Mouse (Mus musculus) CH12.LX (cell line): ENCODE data around the gene Vps37b. TPM values are rescaled to one million over a fixed set of nuclear protein-coding genes. Genes with fewer than 3 reads are reported as not detected.

Experiments
- DNase-seq: peaks from one replicate; pipeline ENCODE4 v3.0.0-alpha.2; 2013; ENCODE audit errors: extremely low read depth
- H3K27ac ChIP-seq: 2 replicates; pipeline ENCODE4 v1.5.1; 2012; ENCODE audit warnings: low read depth, mild to moderate bottlenecking, control low read depth, moderate library complexity; ENCODE audit not compliant: insufficient read depth
- H3K27me3 ChIP-seq: replicated peaks from 2 replicates; pipeline ENCODE3; 2012; ENCODE audit warnings: inconsistent platforms
- H3K36me3 ChIP-seq, 2 experiments: replicated peaks in 1 of 2; 2 replicates each; pipeline versions ENCODE3 to v1.6.1; 2012; ENCODE audit warnings: inconsistent platforms in 1 of 2, low read length in 1 of 2, mild to moderate bottlenecking in 1 of 2, mixed read lengths in 1 of 2, moderate library complexity in 1 of 2; ENCODE audit not compliant: control insufficient read depth in 1 of 2, insufficient read depth in 1 of 2
- H3K4me1 ChIP-seq, 2 experiments: 2 replicates each; pipeline ENCODE4 v1.6.1; 2012; ENCODE audit warnings: inconsistent platforms in 1 of 2, moderate library complexity in 1 of 2; ENCODE audit not compliant: insufficient read depth in 2 of 2, control insufficient read depth in 1 of 2
- H3K4me2 ChIP-seq: 2 replicates; pipeline ENCODE4 v1.6.1; 2012; ENCODE audit warnings: low read depth, mild to moderate bottlenecking, control low read depth; ENCODE audit not compliant: poor library complexity, insufficient read depth, severe bottlenecking
- H3K4me3 ChIP-seq, 3 experiments: fragments of 150-350 bp in 1 of 3; sonication (generic) in 1 of 3; replicated peaks in 1 of 3; 2 replicates each; pipeline versions ENCODE3 to v1.5.1; 2011 to 2012; ENCODE audit warnings: low read depth in 2 of 3, low read length in 2 of 3, mild to moderate bottlenecking in 2 of 3, moderate library complexity in 2 of 3, control low read depth in 1 of 3, improper control_type of control experiment in 1 of 3, inconsistent platforms in 1 of 3, mixed read lengths in 1 of 3; ENCODE audit not compliant: poor library complexity in 1 of 3
- H3K79me2 ChIP-seq: replicated peaks from 2 replicates; pipeline ENCODE4 v1.6.1; 2012; ENCODE audit warnings: mild to moderate bottlenecking, moderate library complexity; ENCODE audit not compliant: control insufficient read depth, poor library complexity, insufficient read depth, severe bottlenecking; ENCODE audit errors: extremely low read depth
- H3K9ac ChIP-seq: 2 replicates; pipeline ENCODE4 v1.6.1; 2012; ENCODE audit warnings: low read depth, mild to moderate bottlenecking, control low read depth, moderate library complexity; ENCODE audit not compliant: insufficient read depth
- H3K9me3 ChIP-seq: replicated peaks from 2 replicates; pipeline ENCODE3; 2012; ENCODE audit warnings: low read length, inconsistent platforms, mixed read lengths
- BHLHE40 ChIP-seq: IDR thresholded peaks from 2 replicates; pipeline ENCODE4 v1.6.1; 2011; ENCODE audit warnings: mild to moderate bottlenecking, low read depth, low read length, improper control_type of control experiment
- ELF1 ChIP-seq: IDR thresholded peaks from 2 replicates; pipeline ENCODE4 v1.6.1; 2014; ENCODE audit warnings: low read depth, mild to moderate bottlenecking, inconsistent platforms, low read length, improper control_type of control experiment
- EP300 ChIP-seq: IDR thresholded peaks from 2 replicates; pipeline ENCODE4 v1.6.1; 2011; ENCODE audit warnings: low read length, improper control_type of control experiment
- ETS1 ChIP-seq: conservative IDR thresholded peaks from 2 replicates; pipeline ENCODE4 v1.6.1; 2012; ENCODE audit warnings: low read depth, mild to moderate bottlenecking, inconsistent platforms, low read length, improper control_type of control experiment, moderate library complexity
- GABPA ChIP-seq: IDR thresholded peaks from 2 replicates; pipeline ENCODE4 v1.6.1; 2012; ENCODE audit warnings: low read depth, low read length, improper control_type of control experiment, inconsistent platforms; ENCODE audit not compliant: insufficient replicate concordance
- IRF4 ChIP-seq: IDR thresholded peaks from 2 replicates; pipeline ENCODE4 v1.6.1; 2014; ENCODE audit warnings: low read depth, mild to moderate bottlenecking, inconsistent platforms, low read length, improper control_type of control experiment
- JUND ChIP-seq: conservative IDR thresholded peaks from 2 replicates; pipeline ENCODE4 v1.6.1; 2011; ENCODE audit warnings: low read depth, low read length, improper control_type of control experiment
- MAFK ChIP-seq: IDR thresholded peaks from 2 replicates; pipeline ENCODE4 v1.6.1; 2011; ENCODE audit warnings: low read length, improper control_type of control experiment; ENCODE audit not compliant: insufficient replicate concordance
- MAZ ChIP-seq: IDR thresholded peaks from 2 replicates; pipeline ENCODE4 v1.6.1; 2012; ENCODE audit warnings: low read depth, mild to moderate bottlenecking, inconsistent platforms, low read length, improper control_type of control experiment, moderate library complexity
- MEF2A ChIP-seq: IDR thresholded peaks from 2 replicates; pipeline ENCODE4 v1.6.1; 2014; ENCODE audit warnings: low read depth, mild to moderate bottlenecking, inconsistent platforms, low read length, improper control_type of control experiment, borderline replicate concordance
- NELFE ChIP-seq: IDR thresholded peaks from 2 replicates; pipeline ENCODE4 v1.6.1; 2011; ENCODE audit warnings: low read depth, low read length, improper control_type of control experiment
- NRF1 ChIP-seq: IDR thresholded peaks from 2 replicates; pipeline ENCODE4 v1.6.1; 2014; ENCODE audit warnings: low read depth, mild to moderate bottlenecking, inconsistent platforms, low read length, improper control_type of control experiment, moderate library complexity
- PAX5 ChIP-seq: IDR thresholded peaks from 2 replicates; pipeline ENCODE4 v1.6.1; 2012; ENCODE audit warnings: low read length, inconsistent platforms, mixed read lengths
- RCOR1 ChIP-seq: conservative IDR thresholded peaks from 2 replicates; pipeline ENCODE4 v1.6.1; 2012; ENCODE audit warnings: low read depth, mild to moderate bottlenecking, inconsistent platforms, low read length, improper control_type of control experiment
- SIN3A ChIP-seq: IDR thresholded peaks from 2 replicates; pipeline ENCODE4 v1.6.1; 2012; ENCODE audit warnings: low read length, improper control_type of control experiment, inconsistent platforms
- TBP ChIP-seq: conservative IDR thresholded peaks from 2 replicates; pipeline ENCODE4 v1.6.1; 2011; ENCODE audit warnings: low read depth, low read length, improper control_type of control experiment
- TCF12 ChIP-seq: IDR thresholded peaks from 2 replicates; pipeline ENCODE4 v1.6.1; 2014; ENCODE audit warnings: low read depth, mild to moderate bottlenecking, inconsistent platforms, low read length, improper control_type of control experiment
- UBTF ChIP-seq: IDR thresholded peaks from 2 replicates; pipeline ENCODE4 v1.6.1; 2012; ENCODE audit warnings: low read depth, mild to moderate bottlenecking, inconsistent platforms, low read length, improper control_type of control experiment, moderate library complexity
- USF2 ChIP-seq: conservative IDR thresholded peaks from 2 replicates; pipeline ENCODE4 v1.6.1; 2011; ENCODE audit warnings: low read depth, low read length, improper control_type of control experiment
- ZC3H11A ChIP-seq: IDR thresholded peaks from 2 replicates; pipeline ENCODE4 v1.6.1; 2012; ENCODE audit warnings: low read depth, mild to moderate bottlenecking, inconsistent platforms, low read length, improper control_type of control experiment
- ZKSCAN1 ChIP-seq: IDR thresholded peaks from 2 replicates; pipeline ENCODE4 v1.6.1; 2012; ENCODE audit warnings: low read depth, inconsistent platforms, low read length, improper control_type of control experiment, borderline replicate concordance
- ZMIZ1 ChIP-seq: IDR thresholded peaks from 2 replicates; pipeline ENCODE4 v1.6.1; 2012; ENCODE audit warnings: low read depth, mild to moderate bottlenecking, inconsistent platforms, low read length, improper control_type of control experiment
- ZNF384 ChIP-seq: IDR thresholded peaks from 2 replicates; pipeline ENCODE4 v1.6.1; 2012; ENCODE audit warnings: low read depth, low read length, improper control_type of control experiment, inconsistent platforms
- dilution Hi-C: fragments of 300-500 bp; cut with MboI; formaldehyde crosslinking; loops from 2 replicates; pipeline ENCODE4 v1.14.3; 2020; ENCODE audit warnings: low sequenced_read_pairs; ENCODE audit not compliant: extremely low pct_unique_long_range_greater_than_20kb, extremely low pct_ligation_motif_present
- in situ Hi-C: fragments of 300-500 bp; cut with MboI; formaldehyde crosslinking; loops from 3 replicates; pipeline ENCODE4 v1.14.3; 2019; ENCODE audit warnings: low sequenced_read_pairs, low pct_ligation_motif_present, low pct_unique_long_range_greater_than_20kb, mixed read lengths
- polyA plus RNA-seq: library from polyadenylated mRNA; unstranded; fragments of >175 nt; gene quantifications from 2 replicates; pipeline ENCODE4 v1.2.1, GENCODE M21; 2012; ENCODE audit warnings: low read depth; ENCODE audit not compliant: insufficient read length
- total RNA-seq, 2 experiments: library from RNA; depleted of rRNA; stranded (reverse); fragments of 300-350 nt in 1 of 2; fragments of >200 nt in 1 of 2; gene quantifications; 2 replicates each; pipeline ENCODE4 v1.2.3; 2012 to 2014

The Vps37b gene
- total and polyA plus RNA-seq, 3 experiments = 8.7 to 23.5 (median 10.2) TPM

GRCm38 (mm10) chr5:124025146-124025545 is 6.9 kb downstream of the Vps37b start:
- H3K4me1 ChIP-seq = peaks cover 35 to 77% of the 10 kb centered on the region in 2 experiments
- H3K79me2 ChIP-seq = peaks cover 26% of the 10 kb centered on the region
- no peak overlapping the region for H3K4me2 ChIP-seq
- H3K36me3 ChIP-seq = peaks cover 3 to 51% of the 10 kb centered on the region in 2 experiments
- H3K27me3 ChIP-seq = no peaks in the 10 kb centered on the region
- in situ Hi-C loops = no loop called here
- H3K4me3 ChIP-seq = no peak overlapping the region
- DNase-seq = peak; percentile 67
- TF ChIP-seq USF2 (no peak), MEF2A (peak; percentile 58; the same call in 1 of the 2 replicates), SIN3A (0 out of 2 replicates have a peak, but pooled peaks have one; percentile 50), IRF4 (peak; percentile 93), EP300 (peak; percentile 92), ELF1 (no peak), ZMIZ1 (no peak), TCF12 (peak; percentile 37), ZKSCAN1 (no peak), UBTF (no peak), MAFK (peak; percentile 75), BHLHE40 (peak; percentile 65), TBP (no peak), ETS1 (peak; percentile 52), PAX5 (no peak), JUND (peak; percentile 60), GABPA (no peak), RCOR1 (peak; percentile 71; the same call in 1 of the 2 replicates), NELFE (no peak), ZC3H11A (no peak), NRF1 (no peak), ZNF384 (no peak), MAZ (0 out of 2 replicates have a peak, but pooled peaks have one; percentile 42)
- TF ChIP-seq, all 38 proteins: peak for 11
- dilution Hi-C loops = no loop called here
- Histone ChIP-seq H3K9ac (no peak overlapping the region), H3K9me3 (no peaks in the 10 kb centered on the region), H3K27ac (peak overlapping the region; percentile 34; the same call in 1 of the 2 replicates)
